Mouse (Mus musculus): ENCODE measurements around the gene Prf1. TPM values are rescaled to one million over a fixed set of nuclear protein-coding genes. Genes with fewer than 3 reads are reported as not detected.

Gene Prf1
- polyA plus RNA-seq (2015; fragmentation: Nextera tagmentation; extraction: Ambion mirVana): 0.08 TPM in 1 of 2 replicates, not detected in the other

DNA sequence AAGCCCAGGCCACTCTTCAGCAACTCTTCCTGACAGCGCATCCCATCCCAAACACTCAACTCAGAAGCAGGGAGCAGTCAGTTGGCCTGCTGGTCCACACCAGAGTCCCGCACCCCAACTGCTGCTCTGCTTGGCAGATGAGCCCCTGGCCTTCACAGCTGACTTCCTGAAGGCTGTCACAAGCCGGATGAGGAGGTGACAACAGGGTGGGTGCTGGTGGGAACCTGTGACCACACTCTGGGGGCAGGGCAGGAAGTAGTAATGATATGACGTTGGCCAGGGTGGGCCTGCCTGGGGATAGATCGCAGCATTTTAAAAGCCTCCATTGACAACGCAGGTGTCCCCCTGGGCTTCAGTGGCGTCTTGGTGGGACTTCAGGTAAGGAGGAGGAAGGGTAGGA lies at the start of gene Prf1:
Gene Prf1, plus strand, starts transcription at position 357 of the 400 bp plus-strand sequence.
- H3K36me3 ChIP-seq: no peaks in the 10 kb centered on the region
- H3K4me1 ChIP-seq: 0 out of 2 replicates have a peak, but pooled peaks cover 5% of the 10 kb centered on the region
- ATAC-seq (ENCODE audit: extremely low read depth, insufficient number of reproducible peaks, low FRiP score, low TSS enrichment): no peak
- H3K4me2 ChIP-seq: no peak within 1 kb of the TSS
- 63% methylated on average over 7 of the region's 7 CpGs for WGBS
- no peaks in the 10 kb centered on the region for H3K27me3 ChIP-seq (replicated peaks)
- H3K27ac ChIP-seq (replicated peaks): no peak within 1 kb of the TSS
- no peak within 1 kb of the TSS for H3K4me3 ChIP-seq
- no peak within 1 kb of the TSS for H3K9ac ChIP-seq
- H3K9me3 ChIP-seq: no peaks in the 10 kb centered on the region; the same call in 1 of the 2 replicates

DNA sequence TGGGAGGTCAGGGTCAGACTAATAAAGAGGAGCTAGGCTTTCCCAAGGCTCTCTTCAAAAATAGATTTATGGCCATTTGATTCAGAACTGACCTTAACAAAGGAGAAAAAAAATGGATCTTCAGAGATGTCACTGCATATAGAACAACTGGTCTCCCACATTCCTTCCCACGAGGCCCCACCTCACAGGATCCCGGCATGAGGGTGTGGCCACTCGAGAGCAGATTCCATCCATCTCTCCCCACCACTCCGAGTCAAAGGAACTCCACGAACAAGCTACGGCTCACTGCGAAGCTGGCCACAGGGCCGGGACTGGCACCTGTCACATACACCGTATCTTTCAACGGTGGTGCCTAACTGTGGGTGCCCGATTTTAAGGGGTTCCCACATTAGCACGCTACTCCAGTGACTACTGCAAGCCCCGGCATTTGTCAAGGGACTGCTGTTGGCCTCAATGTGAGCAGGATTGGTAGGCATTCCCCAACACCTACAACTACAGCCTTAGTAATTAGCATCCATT lies 49.0 kb upstream of the Prf1 start:
- Histone ChIP-seq H3K4me3 (no peak overlapping the region), H3K9me3 (peaks cover 3% of the 10 kb centered on the region; the same call in 1 of the 2 replicates), H3K27me3 (replicated peaks) (no peaks in the 10 kb centered on the region), H3K9ac (no peak overlapping the region), H3K4me2 (no peak overlapping the region), H3K27ac (replicated peaks) (no peak overlapping the region), H3K4me1 (no peaks in the 10 kb centered on the region), H3K36me3 (no peaks in the 10 kb centered on the region)
- ATAC-seq (ENCODE audit: extremely low read depth, insufficient number of reproducible peaks, low FRiP score, low TSS enrichment): no peak
- 57% methylated on average over 13 of the region's 13 CpGs for WGBS

DNA sequence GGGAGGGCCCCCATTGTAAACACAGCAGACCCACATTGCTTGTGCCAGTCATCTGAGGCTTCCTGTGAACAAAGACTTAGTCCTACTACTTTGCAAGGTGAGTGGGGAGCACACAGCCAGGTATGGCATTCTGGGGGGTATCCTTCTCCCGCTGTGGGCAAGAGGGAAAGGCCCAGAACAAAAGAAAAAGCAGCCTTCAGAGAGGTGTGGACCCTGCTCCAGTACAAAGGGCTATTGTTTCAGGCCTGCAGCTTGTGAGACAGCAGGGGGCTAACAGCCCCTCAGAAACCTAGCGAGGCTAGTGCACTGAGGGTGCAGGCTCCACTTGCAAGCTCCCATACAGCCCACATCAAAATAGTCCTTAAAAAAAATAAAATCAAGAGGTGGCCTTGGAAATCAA lies 47.7 kb upstream of the Prf1 start:
- 59% methylated on average over 2 of the region's 2 CpGs for whole genome bisulfite sequencing
- no peak overlapping the region for H3K27ac ChIP-seq (replicated peaks)
- H3K4me1 ChIP-seq: no peaks in the 10 kb centered on the region
- H3K27me3 ChIP-seq (replicated peaks): no peaks in the 10 kb centered on the region
- H3K9me3 ChIP-seq: peaks cover 4% of the 10 kb centered on the region; the same call in 1 of the 2 replicates
- no peak overlapping the region for H3K4me3 ChIP-seq
- no peaks in the 10 kb centered on the region for H3K36me3 ChIP-seq
- H3K4me2 ChIP-seq: no peak overlapping the region
- ATAC-seq (ENCODE audit: extremely low read depth, insufficient number of reproducible peaks, low FRiP score, low TSS enrichment): no peak
- no peak overlapping the region for H3K9ac ChIP-seq

DNA sequence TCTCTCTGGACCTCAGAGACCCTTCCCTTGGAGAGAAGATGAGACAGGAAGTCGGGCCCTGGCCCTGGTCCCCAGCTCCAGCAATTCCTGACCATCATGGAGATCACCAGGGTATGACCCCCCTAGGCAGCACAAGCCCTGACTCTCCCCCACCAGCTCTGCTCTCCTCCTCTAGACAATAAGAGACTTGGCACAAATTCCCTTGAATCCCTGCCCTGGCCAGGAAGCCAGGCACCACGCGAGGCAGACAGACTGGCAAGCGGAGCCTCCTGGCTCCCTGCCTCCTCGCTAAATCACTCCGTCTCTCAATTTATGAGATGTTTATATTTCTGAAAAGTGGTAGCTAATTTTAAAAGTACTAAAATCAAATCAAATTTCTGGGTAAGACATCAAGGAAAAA lies 42.9 kb upstream of the Prf1 start:
- Histone ChIP-seq H3K4me1 (no peaks in the 10 kb centered on the region), H3K4me2 (no peak overlapping the region), H3K4me3 (no peak overlapping the region), H3K9me3 (peaks cover 4% of the 10 kb centered on the region; the same call in 1 of the 2 replicates), H3K36me3 (no peaks in the 10 kb centered on the region), H3K27me3 (replicated peaks) (no peaks in the 10 kb centered on the region), H3K27ac (replicated peaks) (no peak overlapping the region), H3K9ac (no peak overlapping the region)
- no peak for ATAC-seq (ENCODE audit: extremely low read depth, insufficient number of reproducible peaks, low FRiP score, low TSS enrichment)
- WGBS: 78% methylated on average over 6 of the region's 6 CpGs

DNA sequence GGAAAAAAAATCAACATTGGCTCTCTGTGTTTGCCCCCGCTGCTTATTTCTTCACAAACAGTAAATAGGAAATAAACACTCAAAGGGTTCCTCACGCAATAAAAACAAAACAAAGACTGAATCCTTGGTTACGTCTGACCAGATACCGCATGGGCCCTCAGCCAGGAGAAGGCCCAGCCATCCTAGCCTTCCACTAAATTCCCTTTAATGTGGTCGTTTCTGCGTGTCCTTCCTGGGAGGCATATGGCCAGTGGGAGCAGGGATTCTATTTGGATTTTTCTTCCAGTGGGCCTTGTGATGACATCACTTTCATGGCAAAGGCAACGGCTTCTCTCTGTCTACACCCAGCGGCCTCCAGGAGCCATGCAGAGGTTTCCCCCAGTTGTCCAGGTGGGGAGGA lies 42.4 kb upstream of the Prf1 start:
- H3K4me2 ChIP-seq: no peak overlapping the region
- H3K27me3 ChIP-seq (replicated peaks): no peaks in the 10 kb centered on the region
- no peaks in the 10 kb centered on the region for H3K36me3 ChIP-seq
- H3K9ac ChIP-seq: no peak overlapping the region
- peaks cover 4% of the 10 kb centered on the region; the same call in 1 of the 2 replicates for H3K9me3 ChIP-seq
- 78% methylated on average over 8 of the region's 8 CpGs for WGBS
- no peak for ATAC-seq (ENCODE audit: extremely low read depth, insufficient number of reproducible peaks, low FRiP score, low TSS enrichment)
- no peak overlapping the region for H3K27ac ChIP-seq (replicated peaks)
- no peak overlapping the region for H3K4me3 ChIP-seq
- H3K4me1 ChIP-seq: 0 out of 2 replicates have a peak, but pooled peaks cover 3% of the 10 kb centered on the region

DNA sequence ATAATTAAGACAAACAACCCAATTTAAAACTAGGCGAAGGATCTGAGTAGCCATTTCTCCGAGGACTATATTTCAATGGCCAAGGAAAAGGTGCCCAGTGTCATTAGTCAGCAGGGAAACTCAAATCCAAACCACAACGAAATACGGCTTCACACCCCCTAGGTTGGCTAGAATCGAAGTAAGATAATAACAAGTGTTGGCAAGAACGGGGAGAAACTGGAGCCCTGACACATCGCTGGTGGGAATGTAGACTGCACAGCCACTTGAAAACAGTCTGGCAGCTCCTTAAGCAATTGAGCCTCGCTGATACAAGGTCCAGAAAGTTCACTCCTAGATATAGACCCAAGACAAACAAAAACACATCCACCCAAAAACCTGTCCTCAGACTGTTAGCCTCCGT lies 41.0 kb upstream of the Prf1 start:
- no peaks in the 10 kb centered on the region for H3K36me3 ChIP-seq
- no peak overlapping the region for H3K9ac ChIP-seq
- H3K27me3 ChIP-seq (replicated peaks): no peaks in the 10 kb centered on the region
- WGBS: 87% methylated on average over 9 of the region's 9 CpGs
- H3K27ac ChIP-seq (replicated peaks): no peak overlapping the region
- H3K4me2 ChIP-seq: no peak overlapping the region
- H3K4me1 ChIP-seq: peaks cover 6% of the 10 kb centered on the region; the same call in 1 of the 2 replicates
- no peak for ATAC-seq (ENCODE audit: extremely low read depth, insufficient number of reproducible peaks, low FRiP score, low TSS enrichment)
- H3K9me3 ChIP-seq: peaks cover 4% of the 10 kb centered on the region; the same call in 1 of the 2 replicates
- no peak overlapping the region for H3K4me3 ChIP-seq

DNA sequence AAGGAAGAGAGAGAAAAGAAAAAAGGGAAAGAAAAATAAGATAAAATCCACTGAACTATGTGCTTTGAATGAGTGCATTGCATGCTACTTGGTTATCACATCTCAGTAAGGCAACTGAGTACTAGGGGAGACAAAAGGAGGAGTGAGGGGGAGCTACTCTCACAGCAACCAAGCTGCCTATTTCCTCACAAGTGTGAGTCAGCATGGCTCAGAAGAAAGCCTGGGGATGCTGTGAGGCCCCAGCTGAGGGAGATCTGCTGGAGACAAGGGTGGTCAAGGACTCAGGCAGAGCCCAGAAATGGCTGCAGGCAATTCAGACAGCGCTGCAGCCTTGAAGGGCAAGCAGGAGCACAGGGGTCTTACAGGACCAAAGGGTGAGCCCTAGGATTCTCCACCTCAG lies 39.5 kb upstream of the Prf1 start:
- no peak overlapping the region for H3K9ac ChIP-seq
- H3K4me1 ChIP-seq: peaks cover 9% of the 10 kb centered on the region; the same call in 1 of the 2 replicates
- no peak overlapping the region for H3K4me3 ChIP-seq
- no peaks in the 10 kb centered on the region; the same call in 1 of the 2 replicates for H3K27me3 ChIP-seq (replicated peaks)
- 71% methylated on average over 1 of the region's 1 CpGs for WGBS
- H3K27ac ChIP-seq (replicated peaks): no peak overlapping the region
- H3K4me2 ChIP-seq: no peak overlapping the region
- H3K36me3 ChIP-seq: no peaks in the 10 kb centered on the region
- H3K9me3 ChIP-seq: peaks cover 4% of the 10 kb centered on the region; the same call in 1 of the 2 replicates
- no peak for ATAC-seq (ENCODE audit: extremely low read depth, insufficient number of reproducible peaks, low FRiP score, low TSS enrichment)

DNA sequence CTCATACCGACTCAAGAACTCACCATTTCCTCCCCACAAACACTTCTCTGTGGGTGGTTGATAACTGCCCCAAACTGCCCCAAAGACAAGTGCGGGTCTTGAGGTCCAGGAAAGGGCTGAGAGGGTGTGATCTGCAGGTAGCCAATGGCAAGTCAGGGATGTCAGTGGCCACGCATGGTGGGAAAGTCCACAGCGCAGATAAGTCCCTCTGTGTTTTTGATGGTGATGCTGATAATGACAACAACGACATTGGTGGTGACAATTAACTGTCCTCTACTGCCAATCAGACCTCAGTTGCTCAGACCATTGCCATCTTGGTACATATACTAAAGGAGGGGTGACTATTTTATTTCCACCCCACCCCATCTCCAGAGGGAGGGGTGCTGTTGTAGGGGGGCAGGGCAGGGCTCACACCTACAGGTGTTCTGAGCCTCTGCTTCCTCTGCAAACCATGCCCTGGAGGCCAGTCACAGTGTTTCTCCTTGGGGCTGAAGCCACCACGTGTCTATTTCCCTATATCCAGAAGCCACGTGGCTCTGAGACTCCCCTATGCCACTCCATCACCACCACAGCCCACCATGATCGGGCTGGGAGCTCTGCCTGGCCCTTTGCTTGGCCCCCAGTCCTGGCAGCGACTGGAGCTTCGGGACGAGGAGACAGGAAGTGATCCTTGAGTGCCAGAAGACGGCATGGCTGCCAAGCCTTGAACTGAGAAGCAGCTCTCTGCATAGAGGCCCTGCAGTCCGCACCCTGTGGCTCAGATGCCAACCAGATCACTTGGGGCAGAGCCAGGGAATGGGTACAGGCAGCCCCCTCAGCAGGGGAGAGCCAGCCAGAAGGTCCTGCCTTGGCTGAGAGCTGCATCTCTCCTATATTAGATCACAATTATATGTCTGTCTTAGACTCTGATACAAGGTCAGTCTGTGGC lies 36.1 kb upstream of the Prf1 start:
- no peak for ATAC-seq (ENCODE audit: extremely low read depth, insufficient number of reproducible peaks, low FRiP score, low TSS enrichment)
- Histone ChIP-seq H3K36me3 (no peaks in the 10 kb centered on the region), H3K27ac (replicated peaks) (no peak overlapping the region), H3K4me1 (peaks cover 9% of the 10 kb centered on the region; the same call in 1 of the 2 replicates), H3K9me3 (peaks cover 3% of the 10 kb centered on the region; the same call in 1 of the 2 replicates), H3K4me2 (no peak overlapping the region), H3K9ac (no peak overlapping the region), H3K4me3 (no peak overlapping the region), H3K27me3 (replicated peaks) (no peaks in the 10 kb centered on the region; the same call in 1 of the 2 replicates)
- 48% methylated on average over 13 of the region's 13 CpGs for WGBS

DNA sequence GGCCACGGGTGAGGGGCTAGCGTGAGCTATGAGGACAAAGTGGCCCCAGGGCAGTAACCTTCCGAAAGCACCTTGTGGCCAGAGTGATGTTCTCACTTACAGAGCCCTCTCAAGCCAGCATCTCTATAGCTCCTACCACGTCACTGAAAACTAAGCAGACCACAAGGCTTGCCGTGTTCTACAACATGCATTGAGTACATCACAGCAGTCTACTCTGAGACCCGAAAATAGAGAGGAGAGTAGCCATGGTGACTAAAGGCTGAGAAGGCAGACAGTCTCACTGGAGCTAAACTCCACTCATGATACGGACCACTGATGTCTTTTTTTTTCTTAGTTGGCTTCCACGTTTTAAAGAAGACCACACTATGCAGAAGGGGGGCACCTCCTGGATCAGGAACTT lies 34.0 kb upstream of the Prf1 start:
- Histone ChIP-seq H3K9ac (no peak overlapping the region), H3K4me3 (no peak overlapping the region), H3K27me3 (replicated peaks) (no peaks in the 10 kb centered on the region; the same call in 1 of the 2 replicates), H3K27ac (replicated peaks) (no peak overlapping the region), H3K4me2 (no peak overlapping the region), H3K36me3 (no peaks in the 10 kb centered on the region), H3K9me3 (peaks cover 3% of the 10 kb centered on the region; the same call in 1 of the 2 replicates), H3K4me1 (peaks cover 9% of the 10 kb centered on the region; the same call in 1 of the 2 replicates)
- no peak for ATAC-seq (ENCODE audit: extremely low read depth, insufficient number of reproducible peaks, low FRiP score, low TSS enrichment)
- WGBS: 70% methylated on average over 8 of the region's 8 CpGs

DNA sequence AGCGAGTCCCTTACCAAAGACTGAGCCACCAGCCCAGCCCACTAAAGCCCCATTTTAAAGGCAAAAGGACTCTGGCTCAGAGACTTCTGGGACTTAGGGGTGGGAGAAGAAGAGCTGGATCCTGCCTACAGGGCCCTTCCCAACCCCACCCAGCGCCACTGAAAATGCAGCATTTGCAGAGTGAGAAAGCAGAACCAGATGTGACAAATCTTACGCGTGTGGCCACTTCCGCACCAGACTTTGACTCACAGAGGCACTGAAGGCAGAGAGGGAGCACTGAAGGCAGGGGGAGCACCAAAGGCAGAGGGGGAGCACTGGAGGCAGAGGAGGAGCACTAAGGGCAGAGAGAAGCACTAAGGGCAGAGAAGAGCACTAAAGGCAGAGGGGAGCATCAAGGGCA lies 30.3 kb upstream of the Prf1 start:
- no peaks in the 10 kb centered on the region; the same call in 1 of the 2 replicates for H3K27me3 ChIP-seq (replicated peaks)
- 88% methylated on average over 5 of the region's 5 CpGs for WGBS
- no peaks in the 10 kb centered on the region for H3K36me3 ChIP-seq
- no peak overlapping the region for H3K4me3 ChIP-seq
- no peak overlapping the region for H3K9ac ChIP-seq
- no peak overlapping the region for H3K4me2 ChIP-seq
- no peak overlapping the region for H3K27ac ChIP-seq (replicated peaks)
- H3K4me1 ChIP-seq: peaks cover 8% of the 10 kb centered on the region
- no peak for ATAC-seq (ENCODE audit: extremely low read depth, insufficient number of reproducible peaks, low FRiP score, low TSS enrichment)
- H3K9me3 ChIP-seq: peaks cover 3% of the 10 kb centered on the region; the same call in 1 of the 2 replicates

DNA sequence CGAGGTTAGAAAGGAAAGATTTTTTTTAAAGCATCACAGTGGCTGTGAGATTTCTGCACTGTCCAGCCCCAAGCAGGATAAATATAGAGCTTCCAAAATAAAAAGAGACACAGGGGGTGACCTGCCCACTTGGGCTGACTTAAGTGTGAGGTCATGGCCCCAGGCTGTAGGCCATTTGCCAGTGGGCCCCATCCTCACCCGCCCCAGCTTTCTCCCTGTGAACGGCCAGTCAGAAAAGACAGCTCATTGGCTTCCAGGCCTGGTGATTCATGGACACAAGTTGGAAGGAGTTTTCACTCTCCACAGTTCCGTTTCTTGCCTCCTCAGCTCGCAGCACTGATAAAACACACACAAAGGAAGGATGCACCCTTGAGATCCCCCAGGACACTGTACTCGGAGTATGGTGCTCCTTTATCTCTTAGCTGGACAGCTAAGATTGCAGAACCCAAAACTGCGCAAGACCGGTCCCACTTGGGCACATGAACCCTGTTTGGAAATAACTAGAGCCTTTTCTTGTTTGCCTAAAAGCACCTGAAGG lies 25.5 kb upstream of the Prf1 start:
- H3K4me3 ChIP-seq: peak overlapping the region; percentile 66
- no peaks in the 10 kb centered on the region for H3K36me3 ChIP-seq
- ATAC-seq (ENCODE audit: extremely low read depth, insufficient number of reproducible peaks, low FRiP score, low TSS enrichment): no peak
- no peaks in the 10 kb centered on the region for H3K9me3 ChIP-seq
- peaks cover 28% of the 10 kb centered on the region for H3K4me1 ChIP-seq
- peak overlapping the region; percentile 86; the same call in 1 of the 2 replicates for H3K9ac ChIP-seq
- 27% methylated on average over 8 of the region's 8 CpGs for WGBS
- no peak overlapping the region; the same call in 1 of the 2 replicates for H3K27ac ChIP-seq (replicated peaks)
- peak overlapping the region; percentile 96 for H3K4me2 ChIP-seq
- H3K27me3 ChIP-seq (replicated peaks): peaks cover 8% of the 10 kb centered on the region; the same call in 1 of the 2 replicates

Measured in heart, embryonic 13.5 days (tissue).